Mouse (Mus musculus): Measurements from ENCODE around the gene Kdm4c.

GRCm38 (mm10) chr4:74386583-74386982 is 144.3 kb downstream of the Kdm4c start:
- no peak for TF ChIP-seq EP300 (IDR thresholded peaks at IDR 0.05)
- TF ChIP-seq CTCF (IDR thresholded peaks at IDR 0.05) = no peak

Data from lung, postnatal 0 days (tissue).